Mouse (Mus musculus): ENCODE data around the gene Mbd3.

- TF ChIP-seq CTCF (IDR thresholded peaks at IDR 0.05; ENCODE audit: insufficient read depth, low read length) = no peak
- no peak for TF ChIP-seq POLR2A (IDR thresholded peaks at IDR 0.05; ENCODE audit: borderline replicate concordance, extremely low read depth, low read depth, low read length)
These were observed 35.5 kb upstream of the Mbd3 start for GRCm38 (mm10) chr10:80434823-80435222.

All from lung, adult 2 months (tissue).